Mouse (Mus musculus): ENCODE results near the gene Kcna5. TPM values are rescaled to one million over a fixed set of nuclear protein-coding genes. Genes with fewer than 3 reads are reported as not detected.

The Kcna5 gene
- polyA plus RNA-seq, 1 experiment: not detected

GRCm38 (mm10) chr6:126500985-126501384, 34.2 kb downstream of the Kcna5 start:
- TF ChIP-seq GATA1 (IDR thresholded peaks at IDR 0.05; ENCODE audit: low read length): no peak

- no peak for TF ChIP-seq GATA1 (IDR thresholded peaks at IDR 0.05; ENCODE audit: low read length)
Observed at GRCm38 (mm10) chr6:126500088-126500487, 35.1 kb downstream of the Kcna5 start.

- no peak for TF ChIP-seq GATA1 (IDR thresholded peaks at IDR 0.05; ENCODE audit: low read length)
Observed at GRCm38 (mm10) chr6:126497878-126498277, 37.3 kb downstream of the Kcna5 start.

- TF ChIP-seq GATA1 (IDR thresholded peaks at IDR 0.05; ENCODE audit: low read length): no peak
Observed at GRCm38 (mm10) chr6:126497173-126497839, 37.9 kb downstream of the Kcna5 start.

GRCm38 (mm10) chr6:126487136-126487535, 48.1 kb downstream of the Kcna5 start:
- TF ChIP-seq GATA1 (IDR thresholded peaks at IDR 0.05; ENCODE audit: low read length): no peak

- no peak for TF ChIP-seq GATA1 (IDR thresholded peaks at IDR 0.05; ENCODE audit: low read length)
Observed at GRCm38 (mm10) chr6:126484887-126485286, 50.3 kb downstream of the Kcna5 start.

GRCm38 (mm10) chr6:126483264-126483867, 51.8 kb downstream of the Kcna5 start:
- no peak for TF ChIP-seq GATA1 (IDR thresholded peaks at IDR 0.05; ENCODE audit: low read length)

Other genes starting within 250 kb of the Kcna5 start
- gene Kcna1, start 111.0 kb upstream of the Kcna5 start, polyA plus RNA-seq (2012): not detected in 2 replicates
- not detected in 2 replicates for gene Kcna6, start 205.3 kb upstream of the Kcna5 start, polyA plus RNA-seq (2012)